Mouse (Mus musculus) liver, embryonic 18 days (tissue): ENCODE measurements around the gene Amigo3. TPM values are rescaled to one million over a fixed set of nuclear protein-coding genes. Genes with fewer than 3 reads are reported as not detected.

Experiments
- polyA plus RNA-seq: library from polyadenylated mRNA; depleted of rRNA; stranded (reverse); fragments of >200 nt; gene quantifications from 2 replicates; pipeline ENCODE4 v1.2.3, GENCODE M21; 2012; rRNA removed

Gene Amigo3
- 0.44 and 0.62 TPM in 2 replicates for polyA plus RNA-seq

GRCm38 (mm10) chr9:108052885-108053664, at the start of gene Amigo3:
Amigo3 (plus strand) TSS chr9:108053159.

GRCm38 (mm10) chr9:108049016-108049455, 3.9 kb upstream of the Amigo3 start, which contains the start of gene Gmppb:
Gmppb (plus strand) TSS chr9:108049242.

GRCm38 (mm10) chr9:108080168-108080567, 27.2 kb downstream of the Amigo3 start, which contains the start of gene Mst1:
Mst1 (plus strand) TSS chr9:108080436.

GRCm38 (mm10) chr9:108082988-108083431, 30.1 kb downstream of the Amigo3 start, which contains the start of gene Rnf123:
Rnf123 (minus strand) TSS chr9:108083346.

GRCm38 (mm10) chr9:108094184-108094941, 41.4 kb downstream of the Amigo3 start, which contains the start of gene Apeh:
Apeh (minus strand) TSS chr9:108094606.

Other genes with a start within 250 kb of the Amigo3 start
- gene Rbm6, start 179.9 kb upstream of the Amigo3 start, polyA plus RNA-seq = 15.2 and 17.3 TPM in 2 replicates
- gene Mon1a, start 165.0 kb upstream of the Amigo3 start, polyA plus RNA-seq = 5.2 and 5.3 TPM in 2 replicates
- gene Mst1r, start 146.3 kb upstream of the Amigo3 start, polyA plus RNA-seq = 2.3 and 3.0 TPM in 2 replicates
- gene Actl11, start 124.7 kb upstream of the Amigo3 start, polyA plus RNA-seq = not detected in 2 replicates
- 0.16 and 0.19 TPM in 2 replicates for gene Camkv, start 117.5 kb upstream of the Amigo3 start, polyA plus RNA-seq
- gene Traip, start 103.0 kb upstream of the Amigo3 start, polyA plus RNA-seq = 3.0 TPM in 2 replicates
- gene Uba7, start 77.7 kb upstream of the Amigo3 start, polyA plus RNA-seq = 108 and 109 TPM in 2 replicates
- 0.52 and 0.65 TPM in 2 replicates for gene Gm20661, start 70.1 kb upstream of the Amigo3 start, polyA plus RNA-seq
- 16.2 and 17.0 TPM in 2 replicates for gene Inka1, start 67.3 kb upstream of the Amigo3 start, polyA plus RNA-seq
- 2.9 TPM in 2 replicates for gene Cdhr4, start 60.7 kb upstream of the Amigo3 start, polyA plus RNA-seq
- 1.1 TPM in 2 replicates for gene Gm20662, start 56.8 kb upstream of the Amigo3 start, polyA plus RNA-seq
- gene Ip6k1, start 50.7 kb upstream of the Amigo3 start, polyA plus RNA-seq = 32.7 and 35.2 TPM in 2 replicates
- gene Gmppb, start 3.9 kb upstream of the Amigo3 start, polyA plus RNA-seq = 11.3 and 11.8 TPM in 2 replicates
- gene Mst1, start 27.3 kb downstream of the Amigo3 start, polyA plus RNA-seq = 92.9 and 96.0 TPM in 2 replicates
- 53.9 and 64.1 TPM in 2 replicates for gene Rnf123, start 30.2 kb downstream of the Amigo3 start, polyA plus RNA-seq
- gene Apeh, start 41.4 kb downstream of the Amigo3 start, polyA plus RNA-seq = 81.3 and 81.5 TPM in 2 replicates
- 0.46 and 0.60 TPM in 2 replicates for gene Bsn, start 137.2 kb downstream of the Amigo3 start, polyA plus RNA-seq
- gene Dag1, start 210.8 kb downstream of the Amigo3 start, polyA plus RNA-seq = 8.4 and 9.0 TPM in 2 replicates
- 5.9 and 6.0 TPM in 2 replicates for gene Nicn1, start 237.3 kb downstream of the Amigo3 start, polyA plus RNA-seq
- 10.6 and 10.9 TPM in 2 replicates for gene Amt, start 243.7 kb downstream of the Amigo3 start, polyA plus RNA-seq